Mouse (Mus musculus) neutrophil, adult 83 days (primary cell): Measurements from ENCODE around the gene Cyp2j9. TPM values are rescaled to one million over a fixed set of nuclear protein-coding genes. Genes with fewer than 3 reads are reported as not detected.

Experiments
- total RNA-seq, 2 experiments: library from RNA; stranded (reverse); gene quantifications; one replicate each; pipeline ENCODE4 v1.2.4; 2023

Gene Cyp2j9
- not detected for total RNA-seq

GRCm38 (mm10) chr4:96590911-96591790 lies at the start of gene Cyp2j9:
Gene Cyp2j9 (minus strand): TSS chr4:96591578.

GRCm38 (mm10) chr4:96553133-96553819 lies 38.1 kb downstream of the Cyp2j9 start, which contains the start of gene Cyp2j6:
Gene Cyp2j6 (minus strand): TSS chr4:96553661.

Other genes with a start within 250 kb of the Cyp2j9 start
- not detected for gene Cyp2j11, start 242.9 kb downstream of the Cyp2j9 start, total RNA-seq
- not detected for gene Cyp2j8, start 84.2 kb downstream of the Cyp2j9 start, total RNA-seq
- gene Cyp2j6, start 37.9 kb downstream of the Cyp2j9 start, total RNA-seq: under 1 TPM in 1 of 2 experiments, not detected in 1; 0.15 TPM
- gene Cyp2j5, start 72.6 kb upstream of the Cyp2j9 start, total RNA-seq: not detected
- not detected for gene Gm12695, start 193.6 kb upstream of the Cyp2j9 start, total RNA-seq